Mouse (Mus musculus) heart, embryonic 12.5 days (tissue): Measurements from ENCODE around the gene Arih2. TPM values are rescaled to one million over a fixed set of nuclear protein-coding genes. Genes with fewer than 3 reads are reported as not detected.

Experiments used
- ATAC-seq: fragments of 200-750 bp; cut with Nextera tagmentation; 2 replicates; pipeline ENCODE4 v1.8.0; 2017; ENCODE audit warnings: moderate TSS enrichment, moderate library complexity; ENCODE audit not compliant: insufficient number of reproducible peaks, low FRiP score
- H3K27ac ChIP-seq: fragments of 300-500 bp; sonication (generic); 2 replicates; pipeline ENCODE4 v1.5.1; 2016; ENCODE audit warnings: mild to moderate bottlenecking, moderate library complexity; ENCODE audit not compliant: poor library complexity, severe bottlenecking
- H3K27me3 ChIP-seq: fragments of 300-500 bp; sonication (generic); replicated peaks from 2 replicates; pipeline ENCODE4 v1.6.1; 2016; ENCODE audit warnings: mild to moderate bottlenecking, moderate library complexity
- H3K36me3 ChIP-seq: fragments of 300-500 bp; sonication (generic); 2 replicates; pipeline ENCODE4 v1.6.1; 2016; ENCODE audit warnings: mild to moderate bottlenecking, moderate library complexity
- H3K4me1 ChIP-seq: fragments of 300-500 bp; sonication (generic); replicated peaks from 2 replicates; pipeline ENCODE4 v1.6.1; 2016; ENCODE audit warnings: mild to moderate bottlenecking
- H3K4me2 ChIP-seq: fragments of 300-500 bp; sonication (generic); 2 replicates; pipeline ENCODE4 v1.6.1; 2016; ENCODE audit warnings: mild to moderate bottlenecking, moderate library complexity
- H3K4me3 ChIP-seq: fragments of 300-500 bp; sonication (generic); 2 replicates; pipeline ENCODE4 v1.5.1; 2016; ENCODE audit warnings: mild to moderate bottlenecking
- H3K9ac ChIP-seq: fragments of 300-500 bp; sonication (generic); 2 replicates; pipeline ENCODE4 v1.6.1; 2016; ENCODE audit warnings: mild to moderate bottlenecking, moderate library complexity
- H3K9me3 ChIP-seq: fragments of 300-500 bp; sonication (generic); replicated peaks from 2 replicates; pipeline ENCODE4 v1.6.1; 2016; ENCODE audit warnings: mild to moderate bottlenecking, moderate library complexity
- WGBS: fragments of 180-500 bp; shearing (Covaris S2); methylation state at CpG from one replicate; pipeline ENCODE4 v1.1.7; 2016; 5-methylcytosine and 5-hydroxymethylcytosine counted together
- microRNA counts: library from miRNA; unstranded; fragments of <30 nt; microRNA quantifications from one replicate; lab custom pipeline; 2017
- microRNA-seq: library from miRNA; unstranded; fragments of <30 nt; microRNA quantifications from one replicate; pipeline ENCODE4, GENCODE M21; 2017
- polyA plus RNA-seq: library from polyadenylated mRNA; unstranded; fragments of >200 nt; fragmentation: Nextera tagmentation; extraction: Ambion mirVana; gene quantifications from 2 replicates; pipeline ENCODE4 v1.2.1, GENCODE M21; 2016

Gene Arih2
- polyA plus RNA-seq, 1 experiment from 2014 or later: 49.7 TPM

- Histone ChIP-seq H3K36me3 (peaks cover 78% of the 10 kb centered on the region), H3K4me2 (no peak overlapping the region), H3K9me3 (no peaks in the 10 kb centered on the region), H3K4me1 (peaks cover 10% of the 10 kb centered on the region), H3K27ac (0 out of 2 replicates have a peak overlapping the region, but pooled peaks have one; percentile 23), H3K9ac (no peak overlapping the region), H3K4me3 (no peak overlapping the region), H3K27me3 (no peaks in the 10 kb centered on the region)
- no peak for ATAC-seq
- 83% methylated on average over 4 of the region's 4 CpGs for WGBS
Observed at GRCm38 (mm10) chr9:108559169-108559568, 90.0 kb downstream of the Arih2 start.

MicroRNAs encoded within 50 kb of the gene (microRNA counts, 519-probe panel; counts per million panel counts)
- microRNA mmu-miR-191 (lab: Ali Mortazavi, UCI) (5,124 counts per million, percentile 57 among the panel's probes with 10 or more counts), microRNA mmu-miR-425 (lab: Ali Mortazavi, UCI) (4,984 counts per million, percentile 55 among the panel's probes with 10 or more counts)

Small RNA genes lying within 50 kb of the gene (microRNA-seq; reads per million reads assigned to microRNA genes)
- gene Gm24083 (not detected), gene Gm26298 (not detected), gene Mir191 (not detected), gene Mir425 (2,743 reads per million, percentile 86 among the genes with 10 or more reads in this experiment)

Other genes with a start within 250 kb of the Arih2 start
- 1.0 and 1.5 TPM in 2 replicates for gene Ccdc36, start 220.9 kb downstream of the Arih2 start, polyA plus RNA-seq
- gene BC048562, start 212.9 kb downstream of the Arih2 start, polyA plus RNA-seq: not detected in 2 replicates
- 39.1 and 39.2 TPM in 2 replicates for gene Ccdc71, start 188.9 kb downstream of the Arih2 start, polyA plus RNA-seq
- 96.5 and 99.1 TPM in 2 replicates for gene Klhdc8b, start 187.8 kb downstream of the Arih2 start, polyA plus RNA-seq
- gene Lamb2, start 169.7 kb downstream of the Arih2 start, polyA plus RNA-seq: 67.2 and 68.6 TPM in 2 replicates
- gene Usp19, start 158.8 kb downstream of the Arih2 start, polyA plus RNA-seq: 78.0 and 84.2 TPM in 2 replicates
- 70.1 and 73.1 TPM in 2 replicates for gene Qars, start 141.7 kb downstream of the Arih2 start, polyA plus RNA-seq
- gene Qrich1, start 132.6 kb downstream of the Arih2 start, polyA plus RNA-seq: 108 and 115 TPM in 2 replicates
- 105 and 115 TPM in 2 replicates for gene Impdh2, start 89.1 kb downstream of the Arih2 start, polyA plus RNA-seq
- gene Ndufaf3, start 82.0 kb downstream of the Arih2 start, polyA plus RNA-seq: 49.9 and 55.5 TPM in 2 replicates
- 89.4 and 91.4 TPM in 2 replicates for gene Dalrd3, start 79.5 kb downstream of the Arih2 start, polyA plus RNA-seq
- 79.4 and 80.8 TPM in 2 replicates for gene Wdr6, start 70.6 kb downstream of the Arih2 start, polyA plus RNA-seq
- 18.9 and 21.2 TPM in 2 replicates for gene P4htm, start 51.7 kb downstream of the Arih2 start, polyA plus RNA-seq
- 57.1 and 59.3 TPM in 2 replicates for gene Slc25a20, start 12.7 kb upstream of the Arih2 start, polyA plus RNA-seq
- gene Prkar2a, start 39.9 kb upstream of the Arih2 start, polyA plus RNA-seq: 41.8 and 44.0 TPM in 2 replicates
- 45.1 and 47.7 TPM in 2 replicates for gene Ip6k2, start 134.4 kb upstream of the Arih2 start, polyA plus RNA-seq
- 8.9 and 9.2 TPM in 2 replicates for gene Nckipsd, start 159.0 kb upstream of the Arih2 start, polyA plus RNA-seq
- gene Celsr3, start 176.9 kb upstream of the Arih2 start, polyA plus RNA-seq: 0.08 and 0.09 TPM in 2 replicates
- 6.0 and 8.0 TPM in 2 replicates for gene Slc26a6, start 203.9 kb upstream of the Arih2 start, polyA plus RNA-seq